Mouse (Mus musculus): ENCODE data around the gene Trmu.

DNA sequence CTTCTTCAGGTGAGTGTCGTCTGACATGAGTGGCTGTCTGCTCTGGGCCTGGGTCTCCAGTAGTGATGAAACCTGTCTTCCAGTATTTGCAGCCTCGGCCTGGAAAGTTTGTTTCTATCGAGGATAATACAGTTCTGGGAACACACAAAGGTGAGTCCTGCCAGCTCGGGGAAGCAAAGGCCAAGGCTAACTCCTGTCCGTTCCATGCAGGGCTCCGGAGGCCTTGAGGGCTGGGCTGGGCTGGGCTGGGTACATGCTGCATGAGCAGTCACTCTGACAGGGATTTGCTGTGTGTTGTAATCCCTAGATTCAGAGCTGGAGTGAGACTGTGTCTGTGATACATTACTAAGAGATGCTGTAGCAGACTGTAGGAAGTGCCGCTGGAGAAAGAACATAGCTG lies 14.8 kb downstream of the Trmu start:
- TF ChIP-seq CTCF (IDR thresholded peaks at IDR 0.05; ENCODE audit: control insufficient read depth, insufficient read depth, insufficient read length) (no peak), MYOD1 (IDR thresholded peaks at IDR 0.05; ENCODE audit: control insufficient read depth, insufficient read length, low read depth) (no peak), MAX (IDR thresholded peaks at IDR 0.05) (no peak)
